Mouse (Mus musculus) lung, embryonic 14.5 days (tissue): ENCODE data around the gene Dnajb1. TPM values are rescaled to one million over a fixed set of nuclear protein-coding genes. Genes with fewer than 3 reads are reported as not detected.

Source experiments
- ATAC-seq: fragments of 200-750 bp; cut with Nextera tagmentation; 2 replicates; pipeline ENCODE4 v1.8.0; 2017; ENCODE audit warnings: mild to moderate bottlenecking, moderate TSS enrichment, moderate library complexity; ENCODE audit not compliant: insufficient read depth
- DNase-seq: peaks from one replicate; pipeline ENCODE4 v3.0.0-alpha.2; 2015
- H3K27ac ChIP-seq: fragments of 300-500 bp; sonication (generic); 2 replicates; pipeline ENCODE4 v1.5.1; 2014; ENCODE audit warnings: low read depth, mild to moderate bottlenecking, moderate library complexity
- H3K27me3 ChIP-seq: fragments of 300-500 bp; sonication (generic); 2 replicates; pipeline ENCODE4 v1.6.1; 2014; ENCODE audit warnings: low read length, control low read depth; ENCODE audit not compliant: insufficient read depth
- H3K36me3 ChIP-seq: fragments of 300-500 bp; sonication (generic); 2 replicates; pipeline ENCODE4 v1.6.1; 2014; ENCODE audit warnings: control low read depth; ENCODE audit not compliant: insufficient read depth
- H3K4me1 ChIP-seq: fragments of 300-500 bp; sonication (generic); 2 replicates; pipeline ENCODE4 v1.6.1; 2014; ENCODE audit warnings: antibody characterized with exemption, control low read depth; ENCODE audit not compliant: insufficient read depth
- H3K4me2 ChIP-seq: fragments of 300-500 bp; sonication (generic); 2 replicates; pipeline ENCODE4 v1.6.1; 2014; ENCODE audit warnings: mild to moderate bottlenecking
- H3K4me3 ChIP-seq: fragments of 300-500 bp; sonication (generic); 2 replicates; pipeline ENCODE4 v1.5.1; 2014; ENCODE audit warnings: low read depth, low read length
- H3K9ac ChIP-seq: fragments of 300-500 bp; sonication (generic); 2 replicates; pipeline ENCODE4 v1.6.1; 2014
- H3K9me3 ChIP-seq: fragments of 300-500 bp; sonication (generic); 2 replicates; pipeline ENCODE4 v1.6.1; 2016; ENCODE audit warnings: low read depth, low read length, control low read depth
- CTCF ChIP-seq: IDR thresholded peaks from 2 replicates; pipeline ENCODE4 v1.5.1; 2016; ENCODE audit warnings: antibody characterized with exemption, low read depth
- WGBS: fragments of 180-500 bp; shearing (Covaris S2); extraction: QIAGEN DNeasy Blood & Tissue Kit; methylation state at CpG from one replicate; pipeline ENCODE4 v1.1.7; 2014; 5-methylcytosine and 5-hydroxymethylcytosine counted together
- polyA plus RNA-seq: library from polyadenylated mRNA; unstranded; fragments of >200 nt; fragmentation: Nextera tagmentation; extraction: Ambion mirVana; gene quantifications from 2 replicates; pipeline ENCODE4 v1.2.1, GENCODE M21; 2014

Gene Dnajb1
- polyA plus RNA-seq = 54.9 and 61.3 TPM in 2 replicates

- H3K9me3 ChIP-seq = no peaks in the 10 kb centered on the region
- WGBS = under 1% methylated on average over 66 of the region's 69 CpGs
- peak; percentile 94 for ATAC-seq
- peak; percentile 9; the same call in 1 of the 2 replicates for TF ChIP-seq CTCF
- H3K27me3 ChIP-seq = no peaks in the 10 kb centered on the region
- peaks cover 7% of the 10 kb centered on the region for H3K4me1 ChIP-seq
- H3K4me3 ChIP-seq = peak within 1 kb of the TSS; percentile 83
- peak within 1 kb of the TSS; percentile 99 for H3K27ac ChIP-seq
- H3K4me2 ChIP-seq = peak within 1 kb of the TSS; percentile 97
- DNase-seq = peak; percentile 100
- H3K9ac ChIP-seq = peak within 1 kb of the TSS; percentile 92
- H3K36me3 ChIP-seq = peaks cover 32% of the 10 kb centered on the region
Observed at GRCm38 (mm10) chr8:83607661-83608397, at the start of gene Dnajb1, which contains the start of gene Tecr. Dnajb1 (plus strand) TSS chr8:83608193. Tecr (minus strand) TSS chr8:83607971.

- WGBS = 74% methylated on average over 3 of the region's 3 CpGs
- ATAC-seq (no peak), DNase-seq (no peak)
- TF ChIP-seq CTCF = no peak
- no peaks in the 10 kb centered on the region for H3K4me1 ChIP-seq
- no peak overlapping the region for H3K4me3 ChIP-seq
- H3K27me3 ChIP-seq = no peaks in the 10 kb centered on the region
- no peaks in the 10 kb centered on the region for H3K36me3 ChIP-seq
- H3K9ac ChIP-seq = no peak overlapping the region
- no peak overlapping the region for H3K27ac ChIP-seq
- H3K4me2 ChIP-seq = no peak overlapping the region
- H3K9me3 ChIP-seq = no peaks in the 10 kb centered on the region
Observed at GRCm38 (mm10) chr8:83562669-83563068, 45.3 kb upstream of the Dnajb1 start.

GRCm38 (mm10) chr8:83563246-83563645 lies 44.7 kb upstream of the Dnajb1 start:
- Histone ChIP-seq H3K4me2 (no peak overlapping the region), H3K36me3 (no peaks in the 10 kb centered on the region), H3K9ac (no peak overlapping the region), H3K27me3 (no peaks in the 10 kb centered on the region), H3K9me3 (no peaks in the 10 kb centered on the region), H3K27ac (no peak overlapping the region), H3K4me3 (no peak overlapping the region), H3K4me1 (no peaks in the 10 kb centered on the region; the same call in 1 of the 2 replicates)
- DNase-seq (no peak), ATAC-seq (no peak)
- TF ChIP-seq CTCF = no peak
- 71% methylated on average over 4 of the region's 4 CpGs for WGBS

GRCm38 (mm10) chr8:83565731-83566375 lies 42.1 kb upstream of the Dnajb1 start:
- ATAC-seq (peak; percentile 13), DNase-seq (peak; percentile 63)
- Histone ChIP-seq H3K27ac (no peak overlapping the region), H3K27me3 (no peaks in the 10 kb centered on the region), H3K9me3 (no peaks in the 10 kb centered on the region), H3K9ac (peak overlapping the region; percentile 80; the same call in 1 of the 2 replicates), H3K4me2 (peak overlapping the region; percentile 72), H3K4me1 (no peaks in the 10 kb centered on the region; the same call in 1 of the 2 replicates), H3K36me3 (peaks cover 14% of the 10 kb centered on the region), H3K4me3 (peak overlapping the region; percentile 77)
- 70% methylated on average over 9 of the region's 9 CpGs for WGBS
- TF ChIP-seq CTCF = peak; percentile 51; the same call in 1 of the 2 replicates

- ATAC-seq (peak; percentile 84), DNase-seq (peak; percentile 95)
- Histone ChIP-seq H3K36me3 (peaks cover 23% of the 10 kb centered on the region), H3K9ac (peak within 1 kb of the TSS; percentile 80), H3K27ac (peak within 1 kb of the TSS; percentile 65), H3K4me3 (peak within 1 kb of the TSS; percentile 77), H3K4me1 (no peaks in the 10 kb centered on the region; the same call in 1 of the 2 replicates), H3K27me3 (no peaks in the 10 kb centered on the region), H3K4me2 (peak within 1 kb of the TSS; percentile 72), H3K9me3 (no peaks in the 10 kb centered on the region)
- TF ChIP-seq CTCF = peak; percentile 98
- under 1% methylated on average over 48 of the region's 48 CpGs for WGBS
Observed at GRCm38 (mm10) chr8:83566469-83567395, 41.3 kb upstream of the Dnajb1 start, which contains the start of gene Ndufb7. Ndufb7 (plus strand) TSS chr8:83566671.

GRCm38 (mm10) chr8:83567668-83568067 lies 40.3 kb upstream of the Dnajb1 start:
- Histone ChIP-seq H3K4me2 (peak overlapping the region; percentile 72), H3K9ac (peak overlapping the region; percentile 80), H3K9me3 (no peaks in the 10 kb centered on the region), H3K4me1 (no peaks in the 10 kb centered on the region; the same call in 1 of the 2 replicates), H3K36me3 (peaks cover 32% of the 10 kb centered on the region), H3K27ac (no peak overlapping the region), H3K27me3 (no peaks in the 10 kb centered on the region), H3K4me3 (peak overlapping the region; percentile 77)
- ATAC-seq (no peak), DNase-seq (no peak)
- no peak for TF ChIP-seq CTCF
- 53% methylated on average over 3 of the region's 3 CpGs for WGBS
